Mouse (Mus musculus) cortical plate, adult 2 months (tissue): ENCODE measurements around the gene Kctd13. TPM values are rescaled to one million over a fixed set of nuclear protein-coding genes. Genes with fewer than 3 reads are reported as not detected.

Experiments
- H3K27ac ChIP-seq: fragments of 200-500 bp; 2 replicates; pipeline ENCODE4 v1.5.1; 2012; ENCODE audit warnings: low read length, control low read depth, inconsistent platforms; ENCODE audit not compliant: insufficient read depth
- H3K4me1 ChIP-seq: fragments of 200-500 bp; 2 replicates; pipeline ENCODE4 v1.6.1; 2011; ENCODE audit warnings: low read length; ENCODE audit not compliant: control insufficient read depth, insufficient read depth
- H3K4me3 ChIP-seq: fragments of 200-500 bp; 2 replicates; pipeline ENCODE4 v1.5.1; 2011; ENCODE audit warnings: mild to moderate bottlenecking, low read length, control low read depth; ENCODE audit not compliant: insufficient read depth
- CTCF ChIP-seq: fragments of 200-500 bp; IDR thresholded peaks from 2 replicates; pipeline ENCODE4 v1.5.1; 2011; ENCODE audit warnings: mild to moderate bottlenecking, control low read depth, low read length; ENCODE audit not compliant: insufficient read depth; ENCODE audit errors: extremely low read depth
- POLR2A ChIP-seq: fragments of 200-500 bp; IDR thresholded peaks from 2 replicates; pipeline ENCODE4 v1.6.1; 2011; ENCODE audit warnings: mild to moderate bottlenecking, low read length, control low read depth; ENCODE audit not compliant: insufficient read depth; ENCODE audit errors: extremely low read depth
- polyA plus RNA-seq: library from polyadenylated mRNA; depleted of rRNA; stranded (reverse); fragments of >200 nt; gene quantifications from 2 replicates; pipeline ENCODE4 v1.2.3, GENCODE M21; 2012

Gene Kctd13
- polyA plus RNA-seq, 1 experiment: 198 TPM

- TF ChIP-seq CTCF: no peak
- 0 out of 2 replicates have a peak, but pooled peaks have one; percentile 15 for TF ChIP-seq POLR2A
Measured at GRCm38 (mm10) chr7:126951741-126952140, 23.1 kb downstream of the Kctd13 start.

GRCm38 (mm10) chr7:126952646-126953045, 24.0 kb downstream of the Kctd13 start:
- no peak overlapping the region for H3K27ac ChIP-seq
- TF ChIP-seq POLR2A: no peak
- no peak for TF ChIP-seq CTCF
- H3K4me1 ChIP-seq: peaks cover 2% of the 10 kb centered on the region
- H3K4me3 ChIP-seq: peak overlapping the region; percentile 66

More at GRCm38 (mm10) chr7:126951741-126952140, 23.1 kb downstream of the Kctd13 start:
- Histone ChIP-seq H3K27ac (no peak overlapping the region; the same call in 1 of the 2 replicates), H3K4me3 (peak overlapping the region; percentile 66), H3K4me1 (peaks cover 2% of the 10 kb centered on the region)

GRCm38 (mm10) chr7:126955125-126955524, 26.4 kb downstream of the Kctd13 start:
- H3K27ac ChIP-seq: no peak overlapping the region
- TF ChIP-seq POLR2A: no peak
- TF ChIP-seq CTCF: no peak
- peaks cover 2% of the 10 kb centered on the region for H3K4me1 ChIP-seq
- no peak overlapping the region for H3K4me3 ChIP-seq

- TF ChIP-seq POLR2A (no peak), CTCF (no peak)
- Histone ChIP-seq H3K4me3 (no peak overlapping the region), H3K27ac (no peak overlapping the region), H3K4me1 (peaks cover 5% of the 10 kb centered on the region; the same call in 1 of the 2 replicates)
Measured at GRCm38 (mm10) chr7:126959780-126960179, 31.1 kb downstream of the Kctd13 start.

GRCm38 (mm10) chr7:126961095-126961494, 32.4 kb downstream of the Kctd13 start:
- H3K27ac ChIP-seq: no peak overlapping the region
- peaks cover 5% of the 10 kb centered on the region; the same call in 1 of the 2 replicates for H3K4me1 ChIP-seq
- no peak for TF ChIP-seq CTCF
- no peak for TF ChIP-seq POLR2A
- H3K4me3 ChIP-seq: no peak overlapping the region

DNA sequence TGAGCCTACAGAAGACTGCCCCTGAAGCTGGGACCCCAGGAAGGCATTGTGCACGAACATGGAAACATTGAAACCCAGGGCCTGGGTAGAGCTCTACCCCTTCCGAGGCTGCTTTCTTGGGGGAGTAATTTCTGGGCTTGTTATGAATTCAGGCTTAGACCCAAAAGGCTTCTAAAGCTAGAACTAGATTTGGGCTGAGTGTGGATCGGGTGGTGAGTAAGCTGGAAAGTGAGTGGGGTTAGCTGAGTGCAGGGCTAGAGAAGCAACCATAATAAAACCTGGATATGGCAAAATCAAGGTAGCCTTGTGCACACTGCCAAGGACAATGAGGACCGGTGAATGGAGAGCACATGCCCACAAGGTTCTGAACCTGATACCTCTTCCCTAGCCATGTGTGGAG, 33.3 kb downstream of the Kctd13 start:
- H3K4me3 ChIP-seq: no peak overlapping the region
- TF ChIP-seq CTCF: no peak
- TF ChIP-seq POLR2A: no peak
- H3K27ac ChIP-seq: no peak overlapping the region
- peaks cover 5% of the 10 kb centered on the region; the same call in 1 of the 2 replicates for H3K4me1 ChIP-seq

DNA sequence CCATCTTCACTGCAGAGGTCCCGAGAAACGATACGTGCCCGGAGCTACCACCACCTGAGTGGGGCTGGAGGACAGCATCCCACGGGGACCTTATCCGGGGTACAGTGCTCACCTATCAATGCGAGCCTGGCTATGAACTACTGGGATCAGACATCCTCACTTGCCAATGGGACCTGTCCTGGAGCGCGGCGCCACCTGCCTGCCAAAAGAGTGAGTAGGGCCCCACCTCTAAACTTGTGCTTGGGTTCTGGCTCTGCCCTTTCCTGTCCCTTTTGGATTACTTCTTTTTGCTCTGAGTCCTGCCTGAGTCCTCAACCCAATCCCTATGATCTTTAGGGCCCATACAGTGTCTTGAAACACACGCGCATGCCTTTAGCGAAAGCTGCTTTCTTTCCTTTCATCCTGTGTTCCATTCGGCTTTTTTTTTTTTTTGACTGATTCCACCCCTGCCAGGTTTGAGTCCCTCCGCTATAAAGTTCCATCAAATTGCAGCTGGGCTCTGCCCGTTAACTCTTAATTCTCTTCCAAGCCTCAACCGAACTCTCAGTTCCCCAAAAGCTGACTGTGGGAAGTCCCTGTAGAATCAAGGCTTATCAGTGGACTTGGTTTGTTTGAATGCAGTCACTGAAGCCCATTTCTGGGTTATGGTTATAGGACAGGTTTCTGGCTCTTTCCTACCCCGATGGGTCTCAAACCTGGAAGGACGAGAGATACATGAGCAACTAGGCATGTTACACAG, 35.0 kb downstream of the Kctd13 start:
- H3K4me1 ChIP-seq: peaks cover 5% of the 10 kb centered on the region; the same call in 1 of the 2 replicates

DNA sequence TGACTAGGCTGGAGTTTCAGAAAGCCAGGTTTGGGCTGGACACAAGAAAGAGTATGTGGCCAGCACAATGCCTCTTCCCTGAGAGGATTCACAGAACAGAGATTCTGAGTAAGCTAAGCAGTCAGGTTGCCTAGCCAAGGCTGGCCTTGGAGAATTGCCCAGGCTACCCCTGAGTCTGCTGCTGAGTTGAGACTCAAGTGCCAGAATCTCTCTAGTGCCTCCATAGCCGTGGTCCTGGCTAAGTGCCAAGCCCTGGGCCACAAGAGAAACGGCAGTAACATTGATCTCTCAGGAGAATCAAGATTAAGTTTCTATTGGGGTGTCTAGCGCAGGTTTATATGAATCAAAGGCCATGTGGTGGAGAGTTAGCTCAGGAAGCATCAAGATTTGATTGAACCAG, 36.9 kb downstream of the Kctd13 start:
- H3K27ac ChIP-seq: no peak overlapping the region
- TF ChIP-seq POLR2A (no peak), CTCF (no peak)
- H3K4me3 ChIP-seq: no peak overlapping the region
- peaks cover 4% of the 10 kb centered on the region; the same call in 1 of the 2 replicates for H3K4me1 ChIP-seq

More for the DNA sequence above, 35.0 kb downstream of the Kctd13 start:
- TF ChIP-seq CTCF (peak; percentile 12; the same call in 1 of the 2 replicates), POLR2A (no peak)
- Histone ChIP-seq H3K4me3 (no peak overlapping the region), H3K27ac (no peak overlapping the region)

- no peak overlapping the region for H3K4me3 ChIP-seq
- no peak overlapping the region for H3K27ac ChIP-seq
- TF ChIP-seq CTCF: no peak
- no peak for TF ChIP-seq POLR2A
- H3K4me1 ChIP-seq: no peaks in the 10 kb centered on the region
Measured at GRCm38 (mm10) chr7:126967361-126967760, 38.7 kb downstream of the Kctd13 start.

DNA sequence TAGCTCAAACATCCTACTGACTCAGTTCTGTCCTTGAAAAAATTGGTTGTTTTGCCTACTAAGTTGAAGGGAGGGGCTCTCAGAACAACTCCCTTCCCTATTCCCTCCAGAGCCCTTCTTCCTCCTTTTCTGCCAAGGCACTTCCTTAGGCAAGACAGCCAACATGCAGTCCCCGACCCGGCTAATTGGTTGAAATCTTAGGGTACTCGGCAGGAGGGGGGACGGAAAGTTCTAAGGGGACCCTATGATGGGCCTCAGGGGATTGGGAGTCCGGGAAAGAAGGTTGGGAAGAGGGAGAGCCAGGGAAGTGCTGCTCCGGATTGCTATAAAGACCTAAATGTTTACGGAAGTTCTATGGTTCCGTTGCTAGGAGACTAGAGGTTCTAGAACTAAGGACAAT, 46.8 kb downstream of the Kctd13 start:
- H3K4me1 ChIP-seq: peaks cover 6% of the 10 kb centered on the region; the same call in 1 of the 2 replicates
- H3K27ac ChIP-seq: no peak overlapping the region
- H3K4me3 ChIP-seq: peak overlapping the region; percentile 85
- no peak for TF ChIP-seq POLR2A
- TF ChIP-seq CTCF: no peak

DNA sequence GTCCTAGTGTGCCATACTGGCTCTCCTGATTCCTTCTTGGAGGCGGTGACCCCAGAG, 47.0 kb downstream of the Kctd13 start, which contains the start of gene Cdipt:
Gene Cdipt (plus strand): TSS at position 22 of the 57 bp plus-strand sequence.
- Histone ChIP-seq H3K4me3 (peak within 1 kb of the TSS; percentile 85), H3K27ac (peak within 1 kb of the TSS; percentile 96), H3K4me1 (peaks cover 6% of the 10 kb centered on the region; the same call in 1 of the 2 replicates)
- TF ChIP-seq POLR2A (no peak), CTCF (no peak)
